Mouse (Mus musculus) liver, postnatal 0 days (tissue): Measurements from ENCODE around the gene Plekha8. TPM values are rescaled to one million over a fixed set of nuclear protein-coding genes. Genes with fewer than 3 reads are reported as not detected.

Source experiments
- ATAC-seq: fragments of 200-750 bp; cut with Nextera tagmentation; 2 replicates; pipeline ENCODE4 v1.8.0; 2017; ENCODE audit warnings: mild to moderate bottlenecking, moderate library complexity
- DNase-seq: peaks from one replicate; pipeline ENCODE4 v3.0.0-alpha.2; 2016
- H3K27ac ChIP-seq: fragments of 300-500 bp; sonication (generic); 2 replicates; pipeline ENCODE4 v1.5.1; 2014; ENCODE audit warnings: antibody characterized with exemption, moderate library complexity, mild to moderate bottlenecking, low read depth
- H3K27me3 ChIP-seq: fragments of 300-500 bp; sonication (generic); 2 replicates; pipeline ENCODE4 v1.6.1; 2014; ENCODE audit warnings: low read length, control low read depth, mixed read lengths; ENCODE audit not compliant: insufficient read depth
- H3K36me3 ChIP-seq: fragments of 300-500 bp; sonication (generic); replicated peaks from 2 replicates; pipeline ENCODE4 v1.6.1; 2014; ENCODE audit warnings: mild to moderate bottlenecking, control low read depth, low read length, moderate library complexity, mixed read lengths; ENCODE audit not compliant: insufficient read depth
- H3K4me1 ChIP-seq: fragments of 300-500 bp; sonication (generic); 2 replicates; pipeline ENCODE4 v1.6.1; 2014; ENCODE audit warnings: antibody characterized with exemption, mild to moderate bottlenecking, control low read depth; ENCODE audit not compliant: insufficient read depth
- H3K4me2 ChIP-seq: fragments of 300-500 bp; sonication (generic); 2 replicates; pipeline ENCODE4 v1.6.1; 2014; ENCODE audit warnings: low read depth, mild to moderate bottlenecking, low read length, moderate library complexity, mixed read lengths
- H3K4me3 ChIP-seq: fragments of 300-500 bp; sonication (generic); 2 replicates; pipeline ENCODE4 v1.5.1; 2014; ENCODE audit warnings: low read depth, low read length
- H3K9ac ChIP-seq: fragments of 300-500 bp; sonication (generic); replicated peaks from 2 replicates; pipeline ENCODE4 v1.6.1; 2014; ENCODE audit warnings: mild to moderate bottlenecking, moderate library complexity
- H3K9me3 ChIP-seq: fragments of 300-500 bp; sonication (generic); 2 replicates; pipeline ENCODE4 v1.6.1; 2016; ENCODE audit warnings: mild to moderate bottlenecking, control low read depth, low read length, mixed read lengths
- CTCF ChIP-seq: sonication (generic); IDR thresholded peaks from 2 replicates; pipeline ENCODE4 v1.5.1; 2016; ENCODE audit warnings: antibody characterized with exemption, low read depth
- EP300 ChIP-seq: IDR thresholded peaks from 2 replicates; pipeline ENCODE4 v1.6.1; 2016; ENCODE audit warnings: antibody characterized with exemption, low read depth, mild to moderate bottlenecking
- WGBS: fragments of 180-500 bp; shearing (Covaris S2); extraction: QIAGEN DNeasy Blood & Tissue Kit; methylation state at CpG from one replicate; pipeline ENCODE4 v1.1.7; 2014; ENCODE audit not compliant: insufficient replicate concordance; 5-methylcytosine and 5-hydroxymethylcytosine counted together
- polyA plus RNA-seq: library from polyadenylated mRNA; unstranded; fragments of >200 nt; fragmentation: Nextera tagmentation; extraction: Ambion mirVana; gene quantifications from 2 replicates; pipeline ENCODE4 v1.2.1, GENCODE M21; 2015

The Plekha8 gene
- polyA plus RNA-seq, 1 experiment from 2014 or later = 4.8 TPM

GRCm38 (mm10) chr6:54564506-54564991, 30.4 kb upstream of the Plekha8 start:
- DNase-seq = no peak
- no peak overlapping the region for H3K27ac ChIP-seq
- no peak overlapping the region for H3K4me3 ChIP-seq
- 50% methylated on average over 9 of the region's 9 CpGs for WGBS
- ATAC-seq = no peak
- H3K36me3 ChIP-seq = no peaks in the 10 kb centered on the region
- no peak overlapping the region for H3K4me2 ChIP-seq
- H3K27me3 ChIP-seq = peaks cover 26% of the 10 kb centered on the region
- H3K4me1 ChIP-seq = no peaks in the 10 kb centered on the region; the same call in 1 of the 2 replicates
- H3K9me3 ChIP-seq = no peaks in the 10 kb centered on the region
- H3K9ac ChIP-seq = no peak overlapping the region
- TF ChIP-seq CTCF = no peak
- TF ChIP-seq EP300 = no peak

GRCm38 (mm10) chr6:54565012-54565411, 29.9 kb upstream of the Plekha8 start:
- ATAC-seq = no peak
- H3K27me3 ChIP-seq = peaks cover 29% of the 10 kb centered on the region
- TF ChIP-seq CTCF (no peak), EP300 (no peak)
- H3K4me2 ChIP-seq = no peak overlapping the region
- DNase-seq = no peak
- H3K27ac ChIP-seq = no peak overlapping the region
- 57% methylated on average over 3 of the region's 3 CpGs for WGBS
- H3K4me3 ChIP-seq = no peak overlapping the region
- H3K9me3 ChIP-seq = no peaks in the 10 kb centered on the region
- H3K36me3 ChIP-seq = no peaks in the 10 kb centered on the region
- no peaks in the 10 kb centered on the region; the same call in 1 of the 2 replicates for H3K4me1 ChIP-seq
- no peak overlapping the region for H3K9ac ChIP-seq

- H3K4me3 ChIP-seq = peak within 1 kb of the TSS; percentile 45
- no peaks in the 10 kb centered on the region; the same call in 1 of the 2 replicates for H3K4me1 ChIP-seq
- ATAC-seq = no peak
- H3K27ac ChIP-seq = no peak within 1 kb of the TSS
- TF ChIP-seq CTCF (no peak), EP300 (no peak)
- peak within 1 kb of the TSS; percentile 9; the same call in 1 of the 2 replicates for H3K9ac ChIP-seq
- H3K36me3 ChIP-seq = no peaks in the 10 kb centered on the region
- no peaks in the 10 kb centered on the region for H3K9me3 ChIP-seq
- H3K27me3 ChIP-seq = peaks cover 29% of the 10 kb centered on the region
- H3K4me2 ChIP-seq = peak within 1 kb of the TSS; percentile 74
- WGBS = 2% methylated on average over 60 of the region's 60 CpGs
- peak; percentile 19 for DNase-seq
Measured at GRCm38 (mm10) chr6:54565665-54566545, 29.0 kb upstream of the Plekha8 start, which contains the start of gene Scrn1. TSS of gene Scrn1 (minus strand) at chr6:54566489.

- DNase-seq (no peak), ATAC-seq (no peak)
- 19% methylated on average over 6 of the region's 6 CpGs for WGBS
- H3K4me2 ChIP-seq = peak overlapping the region; percentile 74
- no peaks in the 10 kb centered on the region for H3K9me3 ChIP-seq
- no peaks in the 10 kb centered on the region for H3K36me3 ChIP-seq
- H3K9ac ChIP-seq = peak overlapping the region; percentile 9; the same call in 1 of the 2 replicates
- no peak overlapping the region for H3K27ac ChIP-seq
- TF ChIP-seq EP300 (no peak), CTCF (no peak)
- H3K27me3 ChIP-seq = peaks cover 29% of the 10 kb centered on the region
- peak overlapping the region; percentile 45 for H3K4me3 ChIP-seq
- no peaks in the 10 kb centered on the region; the same call in 1 of the 2 replicates for H3K4me1 ChIP-seq
Measured at GRCm38 (mm10) chr6:54566546-54566919, 28.4 kb upstream of the Plekha8 start.

GRCm38 (mm10) chr6:54569776-54570175, 25.1 kb upstream of the Plekha8 start:
- H3K9ac ChIP-seq = no peak overlapping the region
- H3K27ac ChIP-seq = no peak overlapping the region
- no peaks in the 10 kb centered on the region for H3K36me3 ChIP-seq
- DNase-seq (no peak), ATAC-seq (no peak)
- TF ChIP-seq EP300 = no peak
- no peak for TF ChIP-seq CTCF
- no peaks in the 10 kb centered on the region for H3K9me3 ChIP-seq
- no peak overlapping the region for H3K4me2 ChIP-seq
- H3K27me3 ChIP-seq = peaks cover 25% of the 10 kb centered on the region
- no peak overlapping the region for H3K4me3 ChIP-seq
- 67% methylated on average over 7 of the region's 7 CpGs for WGBS
- H3K4me1 ChIP-seq = no peaks in the 10 kb centered on the region; the same call in 1 of the 2 replicates

GRCm38 (mm10) chr6:54573218-54573955, 21.5 kb upstream of the Plekha8 start:
- DNase-seq (no peak), ATAC-seq (no peak)
- Histone ChIP-seq H3K27me3 (0 out of 2 replicates have a peak, but pooled peaks cover 3% of the 10 kb centered on the region), H3K36me3 (no peaks in the 10 kb centered on the region), H3K27ac (no peak overlapping the region), H3K4me3 (no peak overlapping the region), H3K4me1 (no peaks in the 10 kb centered on the region), H3K9ac (no peak overlapping the region), H3K9me3 (no peaks in the 10 kb centered on the region), H3K4me2 (no peak overlapping the region)
- no peak for TF ChIP-seq CTCF
- 39% methylated on average over 6 of the region's 6 CpGs for WGBS
